Mouse (Mus musculus) cerebellum, adult 2 months (tissue): ENCODE measurements at regions not wholly inside any gene's neighbourhood (a gene's known extent, or its start where the extent isn't known, plus 50 kb on each side); places are given as distances from the start of the nearest gene placed in this dataset.

ENCODE experiments used
- CTCF ChIP-seq: fragments of 200-500 bp; IDR thresholded peaks from 2 replicates; pipeline ENCODE4 v1.5.1; 2011; ENCODE audit warnings: low read depth, mild to moderate bottlenecking, control low read depth, low read length, moderate library complexity, borderline replicate concordance; ENCODE audit not compliant: insufficient read depth
- POLR2A ChIP-seq: fragments of 200-500 bp; IDR thresholded peaks from 2 replicates; pipeline ENCODE4 v1.6.1; 2011; ENCODE audit warnings: low read length, control low read depth, borderline replicate concordance; ENCODE audit not compliant: insufficient read depth

DNA sequence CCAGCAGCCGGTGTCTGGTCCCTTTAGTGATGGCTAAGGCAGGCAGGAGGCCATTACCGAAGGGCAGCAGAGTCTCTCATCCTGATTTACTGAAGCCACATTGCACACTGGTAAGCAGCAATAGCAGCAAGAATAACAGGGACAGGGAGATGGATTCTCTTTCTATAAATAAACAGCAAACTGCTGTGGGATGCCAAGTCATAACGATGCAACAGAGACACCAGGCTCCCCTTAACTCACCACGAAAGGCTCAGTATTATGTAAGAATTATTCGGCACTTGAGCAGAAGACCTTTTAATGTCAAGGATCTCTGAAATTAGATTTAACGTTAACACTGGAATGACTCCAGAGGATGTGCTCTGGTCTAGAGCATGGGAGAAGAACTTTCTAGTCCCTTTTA lies 202.1 kb downstream of the Ddx10 start:
- no peak for TF ChIP-seq POLR2A
- TF ChIP-seq CTCF: no peak
